Mouse (Mus musculus) left cerebral cortex, adult 18-20 months (tissue): Measurements from ENCODE around the gene Ccdc6. TPM values are rescaled to one million over a fixed set of nuclear protein-coding genes. Genes with fewer than 3 reads are reported as not detected.
A peak's percentile ranks its signal among the peaks of the same experiment; 100 is the strongest.

Experiments used
- DNase-seq, 2 experiments: peaks; one replicate each; pipeline ENCODE4 v3.0.0; 2021 to 2022; ENCODE audit warnings: low spot score in 2 of 2, mixed read lengths in 1 of 2
- long read RNA-seq, 2 experiments: library from polyadenylated mRNA; stranded (forward); transcript quantifications; one replicate each; pipeline ENCODE4 v2.0.0; 2021
- total RNA-seq, 2 experiments: library from RNA; stranded (reverse); gene quantifications; 2 replicates each; pipeline ENCODE4 v1.2.3; 2021

Gene Ccdc6
- total RNA-seq, result 10 to 100 TPM; 53.7 to 65.9 TPM
- long read RNA-seq, experiment 1, full-length matches to known transcripts, result 2 of 13 reads
- long read RNA-seq, experiment 1, partial matches to known transcripts, result 0 of 13 reads
- long read RNA-seq, experiment 1, other reads (novel, unspliced or antisense), result 11 of 13 reads
- long read RNA-seq, experiment 2, partial matches to known transcripts, result 0 of 3 reads
- long read RNA-seq, experiment 2, other reads (novel, unspliced or antisense), result 3 of 3 reads

GRCm38 (mm10) chr10:70096366-70097188 lies at the start of gene Ccdc6:
Gene Ccdc6 (plus strand): TSS chr10:70097121.
- peak; percentile 80 to 85 for DNase-seq

- DNase-seq, result no peak
These were observed 47.1 kb upstream of the Ccdc6 start for GRCm38 (mm10) chr10:70049771-70050170.

- no peak for DNase-seq
These were observed 41.6 kb upstream of the Ccdc6 start for GRCm38 (mm10) chr10:70055291-70055690.

- DNase-seq, result no peak
These were observed 39.9 kb upstream of the Ccdc6 start for GRCm38 (mm10) chr10:70057064-70057463.

GRCm38 (mm10) chr10:70060021-70060688 lies 36.8 kb upstream of the Ccdc6 start:
- peak; percentile 12 to 33 for DNase-seq

GRCm38 (mm10) chr10:70060689-70061081 lies 36.2 kb upstream of the Ccdc6 start:
- DNase-seq, result no peak

- DNase-seq, result no peak
These were observed 32.9 kb upstream of the Ccdc6 start for GRCm38 (mm10) chr10:70063881-70064555.

- no peak for DNase-seq
These were observed 31.7 kb upstream of the Ccdc6 start for GRCm38 (mm10) chr10:70065191-70065590.

GRCm38 (mm10) chr10:70066497-70067168 lies 30.3 kb upstream of the Ccdc6 start:
- no peak for DNase-seq

- no peak for DNase-seq
These were observed 29.5 kb upstream of the Ccdc6 start for GRCm38 (mm10) chr10:70067169-70068115.

GRCm38 (mm10) chr10:70069321-70069720 lies 27.6 kb upstream of the Ccdc6 start:
- DNase-seq, result no peak

GRCm38 (mm10) chr10:70071334-70071733 lies 25.6 kb upstream of the Ccdc6 start:
- DNase-seq, result peak; percentile 58 to 69

- DNase-seq, result peak; percentile 21 to 33
These were observed 19.5 kb upstream of the Ccdc6 start for GRCm38 (mm10) chr10:70077452-70077851.

GRCm38 (mm10) chr10:70080908-70081307 lies 16.0 kb upstream of the Ccdc6 start:
- DNase-seq, result no peak

- no peak for DNase-seq
These were observed 15.3 kb upstream of the Ccdc6 start for GRCm38 (mm10) chr10:70081564-70082175.

GRCm38 (mm10) chr10:70083241-70083640 lies 13.7 kb upstream of the Ccdc6 start:
- DNase-seq, result no peak

GRCm38 (mm10) chr10:70085256-70085961 lies 11.5 kb upstream of the Ccdc6 start:
- DNase-seq, result no peak

- no peak for DNase-seq
These were observed 8.1 kb upstream of the Ccdc6 start for GRCm38 (mm10) chr10:70088788-70089187.
